Comparison of ENCODE assay signal across 1 mouse cellular context in the genomic region with DNA sequence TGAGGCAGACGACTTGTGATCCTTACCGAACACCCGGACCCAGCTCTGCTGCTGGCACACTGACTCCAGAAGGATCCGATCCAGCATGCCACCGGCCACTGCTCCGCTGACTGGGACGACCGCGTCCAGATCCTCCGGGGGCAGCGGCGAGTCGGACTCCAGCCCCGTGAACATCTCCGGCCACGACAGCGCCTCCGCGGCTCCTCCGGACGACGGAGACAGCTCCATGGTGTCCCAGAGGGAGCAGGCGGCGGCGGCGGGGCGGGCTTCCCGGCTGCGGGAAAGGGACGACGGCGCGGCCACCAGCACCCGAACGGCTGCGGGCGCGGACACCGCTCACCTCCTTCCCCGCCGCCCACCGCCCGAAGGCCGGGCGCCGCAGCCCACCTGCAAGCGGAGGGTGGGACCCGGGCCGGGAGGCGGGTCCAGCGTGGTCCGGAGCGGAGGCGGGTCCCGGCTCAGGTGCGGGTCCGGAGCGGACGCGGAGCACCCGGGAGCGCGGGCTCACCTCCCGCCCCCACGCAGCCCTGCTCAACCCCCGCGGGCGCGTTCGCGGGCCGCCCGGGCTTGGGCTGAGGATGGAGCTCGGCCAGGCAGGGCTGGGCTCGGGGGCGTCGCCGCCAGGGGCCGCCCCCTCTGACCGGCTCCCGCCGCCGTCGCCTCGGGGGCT.
TF ChIP-seq lines count a peak whose summit lies in the region.

No protein-coding gene starts in this region.

TF ChIP-seq in C2C12, 6 proteins besides CTCF, POLR2A, EP300 and RAD21 (continued from another document):
- no peak for TF ChIP-seq FOSL1 (IDR thresholded peaks at IDR 0.05; ENCODE audit: insufficient read depth, low read length, poor library complexity, severe bottlenecking)
- TF ChIP-seq MYOD1 (IDR thresholded peaks at IDR 0.05; ENCODE audit: control insufficient read depth, insufficient read length, low read depth) = no peak
- TF ChIP-seq MYOG (IDR thresholded peaks at IDR 0.05; ENCODE audit: control insufficient read depth, extremely low read depth, insufficient read length) = no peak
TF ChIP-seq in C2C12: peak in this region for 0.
